Mouse (Mus musculus): ENCODE data around the gene 1700001J03Rik. TPM values are rescaled to one million over a fixed set of nuclear protein-coding genes. Genes with fewer than 3 reads are reported as not detected.
"Not testable (repeated sequence)": the region's sequence is repeated elsewhere in the genome, so short reads cannot be mapped to it uniquely, and the experiment has no call there.

1700001J03Rik gene
- polyA plus RNA-seq, 1 experiment from 2014 or later, result not detected

GRCm38 (mm10) chr5:146220501-146220878 lies 35.4 kb upstream of the 1700001J03Rik start:
- WGBS, result 6% methylated on average over 13 of the region's 13 CpGs
- ATAC-seq (ENCODE audit: borderline replicate concordance, extremely low read depth, low FRiP score, low TSS enrichment), result peak; percentile 27; the same call in 1 of the 2 replicates

DNA sequence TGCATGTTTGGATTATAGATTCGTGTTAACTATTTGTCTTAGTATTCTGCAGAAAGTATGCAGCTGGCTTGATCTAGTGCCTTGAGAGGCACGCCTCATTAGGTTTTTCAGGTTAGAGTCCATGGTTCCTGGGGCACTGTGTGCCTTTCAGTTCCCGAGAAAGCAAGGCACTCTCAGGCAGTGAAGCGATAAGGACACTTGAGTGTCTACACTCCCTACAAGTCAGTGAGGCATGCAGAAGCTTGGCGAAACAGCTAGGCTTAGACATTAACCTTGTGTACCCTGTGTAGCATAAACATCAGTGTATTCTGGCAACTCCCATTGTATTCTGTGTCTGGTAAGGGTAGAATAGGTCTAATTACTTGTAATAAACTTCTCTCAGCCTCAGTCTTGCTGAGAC lies 20.4 kb upstream of the 1700001J03Rik start:
- 90% methylated on average over 5 of the region's 5 CpGs for WGBS
- H3K9me3 ChIP-seq, result no peaks in the 10 kb centered on the region
- no peak overlapping the region for H3K4me2 ChIP-seq
- H3K27me3 ChIP-seq, result no peaks in the 10 kb centered on the region
- no peak overlapping the region for H3K4me3 ChIP-seq
- peaks cover 69% of the 10 kb centered on the region for H3K36me3 ChIP-seq
- H3K27ac ChIP-seq, result no peak overlapping the region
- H3K9ac ChIP-seq, result no peak overlapping the region
- H3K4me1 ChIP-seq, result no peaks in the 10 kb centered on the region
- no peak for ATAC-seq (ENCODE audit: borderline replicate concordance, extremely low read depth, low FRiP score, low TSS enrichment)

More at GRCm38 (mm10) chr5:146220501-146220878, 35.4 kb upstream of the 1700001J03Rik start:
- Histone ChIP-seq H3K36me3 (peaks cover 29% of the 10 kb centered on the region), H3K4me3 (peak overlapping the region; percentile 85), H3K27me3 (no peaks in the 10 kb centered on the region), H3K4me1 (peaks cover 8% of the 10 kb centered on the region), H3K4me2 (peak overlapping the region; percentile 63), H3K9ac (peak overlapping the region; percentile 37), H3K9me3 (no peaks in the 10 kb centered on the region), H3K27ac (peak overlapping the region; percentile 99; the same call in 1 of the 2 replicates)

GRCm38 (mm10) chr5:146203921-146204320 lies 18.8 kb upstream of the 1700001J03Rik start:
- WGBS, result 79% methylated on average over 2 of the region's 2 CpGs

GRCm38 (mm10) chr5:146200580-146200979 lies 15.5 kb upstream of the 1700001J03Rik start:
- Histone ChIP-seq H3K4me3 (no peak overlapping the region), H3K9me3 (no peaks in the 10 kb centered on the region), H3K27me3 (no peaks in the 10 kb centered on the region), H3K36me3 (peaks cover 27% of the 10 kb centered on the region), H3K4me2 (no peak overlapping the region), H3K27ac (no peak overlapping the region), H3K9ac (no peak overlapping the region), H3K4me1 (no peaks in the 10 kb centered on the region)
- 98% methylated on average over 6 of the region's 6 CpGs for WGBS
- ATAC-seq (ENCODE audit: borderline replicate concordance, extremely low read depth, low FRiP score, low TSS enrichment), result no peak

More at GRCm38 (mm10) chr5:146203921-146204320, 18.8 kb upstream of the 1700001J03Rik start:
- Histone ChIP-seq H3K27ac (no peak overlapping the region), H3K4me3 (no peak overlapping the region), H3K9me3 (no peaks in the 10 kb centered on the region), H3K9ac (no peak overlapping the region), H3K36me3 (peaks cover 58% of the 10 kb centered on the region), H3K4me1 (no peaks in the 10 kb centered on the region), H3K27me3 (no peaks in the 10 kb centered on the region), H3K4me2 (no peak overlapping the region)
- ATAC-seq (ENCODE audit: borderline replicate concordance, extremely low read depth, low FRiP score, low TSS enrichment), result no peak

DNA sequence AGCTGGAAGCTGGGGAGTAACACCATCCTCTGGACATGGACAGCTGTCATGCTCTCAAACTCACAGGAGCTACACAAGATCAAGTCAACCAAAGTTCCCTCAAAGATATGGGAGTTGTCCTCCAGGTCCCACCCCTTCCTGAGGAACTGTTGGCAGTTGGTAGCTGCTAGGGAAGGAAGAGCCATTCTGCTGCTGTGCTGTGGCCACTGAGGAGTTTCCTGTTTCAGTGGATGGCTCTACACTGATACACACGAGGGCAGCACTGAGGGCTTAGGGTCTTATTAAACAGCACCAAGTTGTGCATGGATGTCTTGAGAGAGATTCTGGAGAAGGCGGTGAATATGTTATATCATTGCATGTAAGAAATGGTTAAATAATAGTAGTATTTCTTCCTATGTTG lies 14.4 kb upstream of the 1700001J03Rik start:
- Histone ChIP-seq H3K36me3 (peaks cover 16% of the 10 kb centered on the region), H3K4me2 (no peak overlapping the region), H3K4me3 (no peak overlapping the region), H3K9ac (no peak overlapping the region), H3K27me3 (no peaks in the 10 kb centered on the region), H3K27ac (no peak overlapping the region), H3K9me3 (no peaks in the 10 kb centered on the region), H3K4me1 (no peaks in the 10 kb centered on the region)
- 75% methylated on average over 2 of the region's 2 CpGs for WGBS
- ATAC-seq (ENCODE audit: borderline replicate concordance, extremely low read depth, low FRiP score, low TSS enrichment), result no peak

DNA sequence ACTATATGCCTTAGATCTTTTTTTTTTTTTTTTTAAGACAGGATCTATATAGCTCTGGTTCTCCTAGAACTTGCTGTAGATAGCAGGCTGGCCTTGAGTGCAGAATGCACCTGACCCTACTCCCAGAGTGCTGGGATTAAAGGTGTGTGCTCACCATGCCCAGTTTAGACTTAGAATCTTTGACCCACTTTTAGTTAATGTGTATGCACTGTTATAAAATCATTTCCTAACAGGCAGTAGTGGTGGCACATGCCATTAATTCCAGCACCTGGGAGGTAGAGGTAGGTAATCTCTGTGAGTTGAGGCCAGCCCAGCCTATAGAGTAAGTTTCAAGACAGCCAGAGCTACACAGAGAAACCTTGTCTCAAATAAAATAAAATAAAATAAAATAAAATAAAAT lies 14.0 kb upstream of the 1700001J03Rik start:
- Histone ChIP-seq H3K9ac (no peak overlapping the region), H3K4me2 (no peak overlapping the region), H3K4me1 (no peaks in the 10 kb centered on the region), H3K27me3 (no peaks in the 10 kb centered on the region), H3K27ac (no peak overlapping the region), H3K4me3 (no peak overlapping the region), H3K9me3 (no peaks in the 10 kb centered on the region), H3K36me3 (peaks cover 12% of the 10 kb centered on the region)
- no peak for ATAC-seq (ENCODE audit: borderline replicate concordance, extremely low read depth, low FRiP score, low TSS enrichment)

DNA sequence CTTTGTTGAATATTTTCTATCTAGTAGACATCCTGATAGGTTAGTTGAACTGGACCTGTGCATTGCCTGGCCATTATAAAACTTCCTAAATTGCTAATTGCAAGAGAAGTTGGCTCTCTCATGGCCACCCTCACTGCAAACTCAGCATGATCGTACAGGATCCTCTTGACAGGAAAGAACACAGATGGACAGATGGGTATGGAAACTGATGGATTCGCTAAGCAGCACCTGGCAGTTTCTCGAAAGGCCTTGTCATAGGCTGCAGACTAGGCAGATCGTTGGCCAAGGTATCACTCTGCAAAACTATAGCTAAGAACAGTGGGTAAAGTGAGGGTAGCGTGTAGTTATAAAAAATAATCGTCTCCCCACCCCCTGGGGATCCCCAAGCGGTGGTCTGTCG lies 8.3 kb upstream of the 1700001J03Rik start:
- no peak for ATAC-seq (ENCODE audit: borderline replicate concordance, extremely low read depth, low FRiP score, low TSS enrichment)

DNA sequence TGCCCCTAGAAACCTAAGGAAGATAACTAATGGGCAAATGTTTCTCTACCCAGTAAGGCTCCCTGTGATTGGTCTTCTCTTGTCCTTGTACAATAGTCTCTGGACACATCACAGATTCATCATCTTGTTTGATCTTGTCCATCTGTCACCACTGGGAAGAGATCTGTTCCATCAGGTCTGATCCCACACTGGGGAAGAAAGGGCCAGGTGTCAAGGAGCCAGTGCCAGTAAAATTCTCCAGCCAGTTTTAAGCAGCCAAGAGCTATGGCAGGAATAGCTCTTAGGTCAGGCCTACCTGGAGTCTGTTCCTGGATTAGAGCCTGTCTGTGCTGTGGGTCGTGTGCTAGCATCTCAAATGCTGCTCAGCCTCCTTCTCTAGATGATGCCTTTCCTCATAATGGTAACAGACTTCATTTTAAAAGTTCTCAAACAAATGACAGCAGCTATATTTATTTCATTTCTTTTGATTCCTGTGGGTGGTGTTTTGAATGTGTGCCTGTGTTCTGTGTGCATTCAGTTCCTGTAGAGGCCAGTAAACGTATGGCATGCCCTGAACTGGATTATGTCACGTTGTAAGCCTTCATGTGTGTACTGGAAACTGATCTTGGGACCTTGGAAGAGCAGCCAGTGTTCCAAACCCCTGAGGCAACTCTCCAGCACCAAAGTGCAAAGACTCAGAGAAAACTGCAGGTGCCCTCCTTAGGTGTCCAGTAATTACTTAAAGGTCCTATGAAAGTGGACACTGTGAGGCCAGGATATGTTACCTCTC lies 5.6 kb upstream of the 1700001J03Rik start:
- H3K36me3 ChIP-seq, result no peaks in the 10 kb centered on the region
- no peak overlapping the region for H3K27ac ChIP-seq
- no peaks in the 10 kb centered on the region for H3K9me3 ChIP-seq
- H3K4me1 ChIP-seq, result no peaks in the 10 kb centered on the region
- H3K9ac ChIP-seq, result no peak overlapping the region
- no peak for ATAC-seq (ENCODE audit: borderline replicate concordance, extremely low read depth, low FRiP score, low TSS enrichment)
- no peaks in the 10 kb centered on the region for H3K27me3 ChIP-seq
- no peak overlapping the region for H3K4me3 ChIP-seq
- H3K4me2 ChIP-seq, result no peak overlapping the region
- WGBS, result 61% methylated on average over 3 of the region's 3 CpGs

More for the DNA sequence above, 8.3 kb upstream of the 1700001J03Rik start:
- 83% methylated on average over 8 of the region's 8 CpGs for WGBS
- no peak overlapping the region for H3K27ac ChIP-seq
- H3K4me3 ChIP-seq, result no peak overlapping the region
- H3K4me2 ChIP-seq, result no peak overlapping the region
- no peaks in the 10 kb centered on the region for H3K36me3 ChIP-seq
- no peaks in the 10 kb centered on the region for H3K9me3 ChIP-seq
- H3K4me1 ChIP-seq, result no peaks in the 10 kb centered on the region
- no peaks in the 10 kb centered on the region for H3K27me3 ChIP-seq
- H3K9ac ChIP-seq, result no peak overlapping the region

- no peak overlapping the region for H3K27ac ChIP-seq
- no peaks in the 10 kb centered on the region for H3K9me3 ChIP-seq
- ATAC-seq (ENCODE audit: borderline replicate concordance, extremely low read depth, low FRiP score, low TSS enrichment), result no peak
- no peak overlapping the region for H3K9ac ChIP-seq
- no peak overlapping the region for H3K4me3 ChIP-seq
- no peaks in the 10 kb centered on the region for H3K4me1 ChIP-seq
- no peaks in the 10 kb centered on the region for H3K36me3 ChIP-seq
- H3K4me2 ChIP-seq, result no peak overlapping the region
- 54% methylated on average over 4 of the region's 4 CpGs for WGBS
- no peaks in the 10 kb centered on the region for H3K27me3 ChIP-seq
These were observed 5.0 kb upstream of the 1700001J03Rik start for GRCm38 (mm10) chr5:146190093-146190492.

- Histone ChIP-seq H3K27me3 (no peaks in the 10 kb centered on the region), H3K9me3 (no peaks in the 10 kb centered on the region), H3K9ac (no peak overlapping the region), H3K4me3 (no peak overlapping the region), H3K4me1 (no peaks in the 10 kb centered on the region), H3K36me3 (no peaks in the 10 kb centered on the region), H3K27ac (no peak overlapping the region), H3K4me2 (no peak overlapping the region)
- 84% methylated on average over 7 of the region's 7 CpGs for WGBS
- ATAC-seq (ENCODE audit: borderline replicate concordance, extremely low read depth, low FRiP score, low TSS enrichment), result no peak
These were observed 3.6 kb upstream of the 1700001J03Rik start for GRCm38 (mm10) chr5:146188712-146189111.

- ATAC-seq (ENCODE audit: borderline replicate concordance, extremely low read depth, low FRiP score, low TSS enrichment), result no peak
- 68% methylated on average over 1 of the region's 1 CpGs for WGBS
- no peak overlapping the region for H3K9ac ChIP-seq
These were observed 3.0 kb upstream of the 1700001J03Rik start for GRCm38 (mm10) chr5:146188144-146188543.

DNA sequence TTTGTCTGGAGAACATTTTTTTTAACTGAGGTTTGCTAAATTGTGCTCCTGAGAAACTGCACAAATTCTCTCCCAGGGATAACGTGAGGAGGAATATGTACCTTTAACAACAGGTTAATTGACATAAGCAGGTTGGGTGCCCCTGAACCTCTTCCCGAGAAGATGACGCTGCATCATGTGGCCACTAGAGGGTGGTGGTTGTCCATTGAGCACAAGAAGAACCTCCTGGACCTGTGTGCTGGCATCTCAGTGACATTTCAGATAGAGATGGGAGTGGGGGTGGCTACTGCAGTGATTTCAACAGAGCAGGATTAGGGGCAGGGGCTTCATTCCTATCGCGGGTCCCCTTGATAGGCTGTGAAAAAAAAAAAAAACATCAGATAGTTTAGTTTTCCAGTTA lies 2.3 kb upstream of the 1700001J03Rik start:
- not testable (repeated sequence) for H3K9me3 ChIP-seq; H3K27me3 ChIP-seq; H3K9ac ChIP-seq; H3K27ac ChIP-seq; H3K4me2 ChIP-seq; H3K4me3 ChIP-seq; ATAC-seq (ENCODE audit: borderline replicate concordance, extremely low read depth, low FRiP score, low TSS enrichment); H3K36me3 ChIP-seq; H3K4me1 ChIP-seq
- 18% methylated on average over 5 of the region's 5 CpGs for WGBS

More at GRCm38 (mm10) chr5:146188144-146188543, 3.0 kb upstream of the 1700001J03Rik start:
- no peak overlapping the region for H3K27ac ChIP-seq
- no peaks in the 10 kb centered on the region for H3K4me1 ChIP-seq
- no peaks in the 10 kb centered on the region for H3K27me3 ChIP-seq
- no peaks in the 10 kb centered on the region for H3K36me3 ChIP-seq
- H3K9me3 ChIP-seq, result no peaks in the 10 kb centered on the region
- no peak overlapping the region for H3K4me3 ChIP-seq
- H3K4me2 ChIP-seq, result no peak overlapping the region
